Mouse (Mus musculus) G1E (cell line): ENCODE measurements around the gene Atf3.

ENCODE experiments used
- CTCF ChIP-seq: IDR thresholded peaks from 2 replicates; pipeline ENCODE4 v1.5.1; 2012; ENCODE audit warnings: low read depth, low read length, inconsistent platforms, mixed read lengths
- GATA2 ChIP-seq: IDR thresholded peaks from 2 replicates; pipeline ENCODE4 v1.6.1; 2012; ENCODE audit warnings: low read depth, low read length, inconsistent platforms, borderline replicate concordance

- TF ChIP-seq GATA2, result no peak
- no peak for TF ChIP-seq CTCF
These were observed 82.4 kb downstream of the Atf3 start for GRCm38 (mm10) chr1:191135406-191135805.
